Mouse (Mus musculus) liver, postnatal 0 days (tissue): ENCODE data around the gene Kdm8.

Experiments used
- CTCF ChIP-seq: sonication (generic); IDR thresholded peaks from 2 replicates; pipeline ENCODE4 v1.5.1; 2016; ENCODE audit warnings: antibody characterized with exemption, low read depth
- EP300 ChIP-seq: IDR thresholded peaks from 2 replicates; pipeline ENCODE4 v1.6.1; 2016; ENCODE audit warnings: antibody characterized with exemption, low read depth, mild to moderate bottlenecking

DNA sequence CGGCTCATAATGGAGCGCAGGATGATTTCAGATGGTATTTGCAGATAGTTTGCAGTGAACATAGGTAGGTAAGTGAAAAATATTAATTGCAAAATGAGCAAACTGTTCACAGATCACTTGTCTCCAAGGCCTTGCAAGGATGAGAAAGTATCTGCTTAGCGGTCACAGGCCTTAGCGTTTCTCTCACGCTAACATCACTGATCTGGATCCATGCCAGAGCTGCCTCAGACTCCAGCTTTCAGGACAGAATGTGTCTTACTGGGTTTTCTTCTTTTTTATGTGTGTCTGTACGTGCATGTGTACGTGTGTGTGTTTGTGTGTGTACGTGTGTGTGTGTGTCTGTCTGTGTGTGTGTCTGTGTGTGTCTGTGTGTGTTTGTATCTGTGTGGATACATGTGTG, 46.4 kb upstream of the Kdm8 start:
- TF ChIP-seq CTCF (no peak), EP300 (no peak)
